Mouse (Mus musculus) midbrain, postnatal 0 days (tissue): ENCODE measurements around the gene Cdc42ep2. TPM values are rescaled to one million over a fixed set of nuclear protein-coding genes. Genes with fewer than 3 reads are reported as not detected.

Experiments
- ATAC-seq: fragments of 200-750 bp; cut with Nextera tagmentation; 2 replicates; pipeline ENCODE4 v1.8.0; 2017; ENCODE audit warnings: moderate number of reproducible peaks, mild to moderate bottlenecking, moderate TSS enrichment, moderate library complexity; ENCODE audit not compliant: low FRiP score
- DNase-seq: peaks from one replicate; pipeline ENCODE4 v3.0.0-alpha.2; 2015; ENCODE audit warnings: low spot score
- H3K27ac ChIP-seq: fragments of 300-500 bp; sonication (generic); 2 replicates; pipeline ENCODE4 v1.5.1; 2014; ENCODE audit warnings: low read depth, mild to moderate bottlenecking, low read length, mixed read lengths
- H3K27me3 ChIP-seq: fragments of 300-500 bp; sonication (generic); 2 replicates; pipeline ENCODE4 v1.6.1; 2014; ENCODE audit warnings: low read length, control low read depth, mixed read lengths; ENCODE audit not compliant: insufficient read depth
- H3K36me3 ChIP-seq: fragments of 300-500 bp; sonication (generic); 2 replicates; pipeline ENCODE4 v1.6.1; 2014; ENCODE audit warnings: low read length, control low read depth, mixed read lengths; ENCODE audit not compliant: insufficient read depth
- H3K4me1 ChIP-seq: fragments of 300-500 bp; sonication (generic); 2 replicates; pipeline ENCODE4 v1.6.1; 2014; ENCODE audit warnings: mild to moderate bottlenecking, control low read depth, antibody characterized with exemption, low read length, mixed read lengths; ENCODE audit not compliant: insufficient read depth
- H3K4me2 ChIP-seq: fragments of 300-500 bp; sonication (generic); 2 replicates; pipeline ENCODE4 v1.6.1; 2014; ENCODE audit warnings: low read depth, mild to moderate bottlenecking, low read length, mixed read lengths; ENCODE audit not compliant: poor library complexity, severe bottlenecking
- H3K4me3 ChIP-seq: fragments of 300-500 bp; sonication (generic); 2 replicates; pipeline ENCODE4 v1.5.1; 2014; ENCODE audit warnings: low read depth, mild to moderate bottlenecking, low read length, moderate library complexity
- H3K9ac ChIP-seq: fragments of 300-500 bp; sonication (generic); replicated peaks from 2 replicates; pipeline ENCODE4 v1.6.1; 2014; ENCODE audit warnings: mild to moderate bottlenecking, low read length, moderate library complexity, mixed read lengths; ENCODE audit not compliant: poor library complexity, severe bottlenecking
- H3K9me3 ChIP-seq: fragments of 300-500 bp; sonication (generic); 2 replicates; pipeline ENCODE4 v1.6.1; 2016; ENCODE audit warnings: low read length, control low read depth
- CTCF ChIP-seq: IDR thresholded peaks from 2 replicates; pipeline ENCODE4 v1.5.1; 2016; ENCODE audit warnings: antibody characterized with exemption, mild to moderate bottlenecking
- WGBS: fragments of 180-500 bp; shearing (Covaris S2); extraction: QIAGEN DNeasy Blood & Tissue Kit; methylation state at CpG from one replicate; pipeline ENCODE4 v1.1.7; 2014; 5-methylcytosine and 5-hydroxymethylcytosine counted together
- polyA plus RNA-seq: library from polyadenylated mRNA; unstranded; fragments of >200 nt; fragmentation: Nextera tagmentation; extraction: Ambion mirVana; gene quantifications from 2 replicates; pipeline ENCODE4 v1.2.1, GENCODE M21; 2015
- total RNA-seq: library from RNA; depleted of rRNA; stranded (reverse); fragments of >200 nt; gene quantifications from 2 replicates; pipeline ENCODE4 v1.2.3, GENCODE M21; 2014

Gene Cdc42ep2
- total and polyA plus RNA-seq, 2 experiments from 2014 or later: 19.2 to 28.4 TPM

DNA sequence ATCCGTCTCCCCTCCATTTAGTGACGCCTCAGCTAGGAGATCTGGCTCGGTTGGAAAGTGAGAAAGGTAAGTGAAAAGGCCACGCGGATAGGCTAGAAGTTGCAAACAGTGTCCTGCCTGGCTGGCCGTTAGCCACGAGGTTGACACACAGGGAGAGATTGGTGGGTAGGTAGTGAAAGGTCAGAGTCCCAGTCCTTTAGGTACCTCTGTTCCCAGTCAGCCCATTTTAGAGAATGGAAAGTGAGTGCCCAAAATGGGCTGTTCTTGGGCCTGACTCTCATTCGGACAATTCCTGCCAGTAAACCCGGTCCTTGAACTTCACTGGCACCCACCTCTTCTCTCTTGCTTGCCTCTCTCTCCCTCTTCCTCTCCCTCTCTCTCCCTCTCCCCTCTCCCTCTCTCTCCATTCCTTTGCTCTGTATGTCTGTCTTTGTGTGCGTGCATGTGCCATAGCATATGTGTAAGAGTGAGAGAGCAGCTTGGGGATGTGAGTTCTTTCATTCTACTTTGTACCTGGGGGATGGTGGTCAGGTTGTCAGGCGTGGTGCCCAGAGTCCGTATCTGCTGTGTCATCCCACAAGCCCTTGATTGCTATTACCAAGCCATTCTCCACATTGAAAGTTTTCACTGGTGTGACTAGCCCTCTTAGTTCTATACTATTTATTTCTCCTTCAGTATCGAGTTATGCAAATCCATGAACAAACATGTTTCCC, 11.5 kb downstream of the Cdc42ep2 start, which contains the start of gene Dpf2:
TSS of gene Dpf2 (minus strand) at position 4 of the 713 bp plus-strand sequence.
- no peak for TF ChIP-seq CTCF
- peak within 1 kb of the TSS; percentile 93 for H3K4me2 ChIP-seq
- H3K27me3 ChIP-seq: no peaks in the 10 kb centered on the region
- ATAC-seq (peak; percentile 53), DNase-seq (no peak)
- H3K9ac ChIP-seq: peak within 1 kb of the TSS; percentile 90
- H3K36me3 ChIP-seq: peaks cover 19% of the 10 kb centered on the region
- peak within 1 kb of the TSS; percentile 89 for H3K27ac ChIP-seq
- peaks cover 21% of the 10 kb centered on the region; the same call in 1 of the 2 replicates for H3K4me1 ChIP-seq
- H3K4me3 ChIP-seq: peak within 1 kb of the TSS; percentile 99
- WGBS: 24% methylated on average over 13 of the region's 13 CpGs
- H3K9me3 ChIP-seq: no peaks in the 10 kb centered on the region

DNA sequence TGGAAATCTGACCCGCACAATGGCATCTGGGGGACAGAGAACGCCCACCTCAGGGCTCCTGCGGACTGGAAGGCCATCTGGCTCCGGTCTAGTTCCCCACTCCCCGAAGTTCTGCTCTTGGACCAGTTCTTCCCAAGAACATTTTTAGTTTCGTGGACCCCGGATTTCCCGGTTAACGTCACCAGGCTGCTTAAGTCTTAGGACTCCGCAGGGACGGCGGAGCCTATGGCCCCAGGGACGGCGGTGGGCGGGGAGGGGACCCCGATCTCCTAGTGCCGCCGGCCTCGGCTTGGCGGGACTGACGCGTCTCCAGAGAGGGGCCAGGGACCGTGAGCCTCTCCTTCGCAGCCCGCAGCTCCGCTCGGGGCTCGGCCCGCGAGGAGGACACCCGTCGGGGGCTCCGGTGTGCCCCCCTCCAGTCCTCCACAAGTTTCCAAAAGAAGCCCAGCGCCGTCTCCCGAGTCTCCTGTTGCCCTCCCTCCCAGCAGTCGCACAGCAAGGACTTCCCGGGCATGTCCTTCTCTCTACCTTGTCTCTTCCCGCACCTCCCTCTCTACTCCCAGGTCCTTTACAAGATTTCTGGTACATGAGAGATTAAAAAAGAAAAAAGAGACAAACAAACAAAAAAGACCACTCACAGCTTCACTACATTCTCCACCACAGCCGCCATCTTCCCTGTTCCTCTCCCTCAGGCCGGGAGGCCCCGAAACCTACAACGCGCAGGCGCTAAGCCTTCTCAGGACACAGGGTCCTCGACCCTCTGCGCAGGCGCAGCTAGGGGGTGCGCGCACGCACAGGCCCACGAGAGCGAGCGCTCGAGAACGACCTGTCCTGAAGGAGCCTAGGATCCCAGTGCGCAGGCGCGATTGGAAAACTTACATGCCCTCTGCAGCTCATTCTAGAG, 12.3 kb downstream of the Cdc42ep2 start:
- TF ChIP-seq CTCF: peak; percentile 55
- no peaks in the 10 kb centered on the region for H3K9me3 ChIP-seq
- peak overlapping the region; percentile 93 for H3K4me2 ChIP-seq

DNA sequence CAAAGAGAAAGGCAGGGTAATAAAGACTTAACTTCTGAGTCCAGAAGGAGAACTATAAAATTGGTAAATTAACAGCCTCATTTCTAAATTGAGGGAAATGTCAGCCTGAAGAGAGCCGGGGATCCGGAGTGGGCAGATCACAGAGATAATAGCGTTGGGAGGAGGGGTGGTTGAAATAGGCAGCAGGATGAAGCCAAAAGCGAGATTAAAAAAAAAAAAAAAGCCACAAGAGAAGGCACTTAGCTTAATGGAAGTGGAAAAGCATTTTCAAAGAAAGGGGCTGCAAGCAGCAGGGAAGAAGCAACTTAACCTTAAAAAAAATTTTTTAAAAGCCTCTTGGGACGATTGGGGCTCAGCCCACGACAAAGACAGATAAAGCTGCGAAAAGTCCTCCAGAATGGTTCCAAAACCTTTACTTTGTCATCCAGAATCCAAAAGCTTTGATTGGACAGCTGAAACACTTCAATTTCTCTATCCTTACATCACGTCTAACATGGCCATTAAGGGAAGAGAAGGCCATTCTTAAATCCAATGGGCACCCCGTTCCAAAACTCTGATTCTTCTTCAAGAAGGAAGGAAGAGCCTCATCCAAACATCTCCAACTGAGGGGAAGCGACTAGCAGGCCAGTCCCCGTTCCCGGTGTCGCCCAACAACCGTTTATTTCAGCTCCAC, 13.1 kb downstream of the Cdc42ep2 start:
- ATAC-seq (no peak), DNase-seq (no peak)
- 3% methylated on average over 14 of the region's 14 CpGs for WGBS
- no peak for TF ChIP-seq CTCF
- peaks cover 21% of the 10 kb centered on the region; the same call in 1 of the 2 replicates for H3K4me1 ChIP-seq
- no peaks in the 10 kb centered on the region for H3K9me3 ChIP-seq
- no peaks in the 10 kb centered on the region for H3K27me3 ChIP-seq
- H3K36me3 ChIP-seq: peaks cover 10% of the 10 kb centered on the region
- peak overlapping the region; percentile 99 for H3K4me3 ChIP-seq
- H3K9ac ChIP-seq: peak overlapping the region; percentile 90
- peak overlapping the region; percentile 89 for H3K27ac ChIP-seq
- peak overlapping the region; percentile 93 for H3K4me2 ChIP-seq

More for the DNA sequence above, 12.3 kb downstream of the Cdc42ep2 start:
- peak overlapping the region; percentile 99 for H3K4me3 ChIP-seq
- H3K27me3 ChIP-seq: no peaks in the 10 kb centered on the region
- DNase-seq (peak; percentile 100), ATAC-seq (peak; percentile 93)
- peaks cover 11% of the 10 kb centered on the region for H3K36me3 ChIP-seq
- H3K9ac ChIP-seq: peak overlapping the region; percentile 90
- under 1% methylated on average over 59 of the region's 59 CpGs for WGBS
- peaks cover 21% of the 10 kb centered on the region; the same call in 1 of the 2 replicates for H3K4me1 ChIP-seq
- peak overlapping the region; percentile 89 for H3K27ac ChIP-seq

GRCm38 (mm10) chr19:5910221-5910620, 14.4 kb downstream of the Cdc42ep2 start:
- Histone ChIP-seq H3K27me3 (no peaks in the 10 kb centered on the region), H3K4me1 (peaks cover 21% of the 10 kb centered on the region; the same call in 1 of the 2 replicates), H3K4me3 (0 out of 2 replicates have a peak overlapping the region, but pooled peaks have one; percentile 7), H3K9ac (0 out of 2 replicates have a peak overlapping the region, but pooled peaks have one; percentile 33), H3K4me2 (peak overlapping the region; percentile 19), H3K9me3 (no peaks in the 10 kb centered on the region), H3K27ac (no peak overlapping the region), H3K36me3 (peaks cover 22% of the 10 kb centered on the region)
- WGBS: 19% methylated on average over 6 of the region's 6 CpGs
- TF ChIP-seq CTCF: no peak
- ATAC-seq (no peak), DNase-seq (peak; percentile 57)

DNA sequence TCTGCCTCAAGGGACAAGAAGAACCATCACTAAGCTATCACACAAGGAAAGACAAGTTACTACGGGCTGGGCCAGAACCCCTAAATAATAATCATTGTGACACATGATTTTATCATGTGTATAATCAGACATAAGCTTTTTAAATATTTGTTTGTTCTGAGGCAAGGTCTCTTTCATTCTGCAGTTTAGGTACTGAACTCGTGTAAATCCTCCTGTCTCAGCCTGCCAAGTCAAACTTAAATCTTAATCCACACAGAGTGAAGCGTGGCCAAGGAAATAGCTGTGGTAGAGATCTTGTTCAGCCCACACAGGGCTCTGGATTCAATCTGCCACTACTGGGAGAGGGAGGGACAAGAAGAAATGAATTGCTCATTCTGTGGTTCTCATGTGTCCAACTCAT, 17.3 kb downstream of the Cdc42ep2 start:
- ATAC-seq: no peak
- DNase-seq: no peak
- no peak overlapping the region for H3K27ac ChIP-seq
- H3K36me3 ChIP-seq: peaks cover 49% of the 10 kb centered on the region
- WGBS: 85% methylated on average over 3 of the region's 3 CpGs
- H3K4me2 ChIP-seq: no peak overlapping the region
- no peak overlapping the region for H3K4me3 ChIP-seq
- no peaks in the 10 kb centered on the region for H3K9me3 ChIP-seq
- no peak overlapping the region for H3K9ac ChIP-seq
- H3K27me3 ChIP-seq: no peaks in the 10 kb centered on the region
- H3K4me1 ChIP-seq: peaks cover 16% of the 10 kb centered on the region; the same call in 1 of the 2 replicates
- TF ChIP-seq CTCF: no peak
